Mouse (Mus musculus): ENCODE measurements around the gene Gm4553.
A peak's percentile ranks its signal among the peaks of the same experiment; 100 is the strongest.
"Not testable (repeated sequence)": the region's sequence is repeated elsewhere in the genome, so short reads cannot be mapped to it uniquely, and the experiment has no call there.

Gene Gm4553

GRCm38 (mm10) chr7:142135934-142136333, 29.6 kb downstream of the Gm4553 start, which contains the start of gene Gm39115:
Gm39115 (minus strand) TSS chr7:142136034.
- not testable (repeated sequence) for DNase-seq (ENCODE audit: low read depth, low spot score)

GRCm38 (mm10) chr7:142134206-142134995, 31.1 kb downstream of the Gm4553 start:
- DNase-seq (ENCODE audit: low read depth, low spot score), result peak; percentile 57

GRCm38 (mm10) chr7:142128843-142129242, 36.7 kb downstream of the Gm4553 start:
- DNase-seq (ENCODE audit: low read depth, low spot score), result no peak

GRCm38 (mm10) chr7:142120629-142121028, 44.9 kb downstream of the Gm4553 start, which contains the start of gene Gm45618:
Gm45618 (minus strand) TSS chr7:142120729.
- not testable (repeated sequence) for DNase-seq (ENCODE audit: low read depth, low spot score)

GRCm38 (mm10) chr7:142119632-142120031, 45.9 kb downstream of the Gm4553 start:
- DNase-seq (ENCODE audit: low read depth, low spot score), result no peak

Measured in retina, adult 2 months (tissue).